Mouse (Mus musculus): ENCODE data around the gene Nqo1. TPM values are rescaled to one million over a fixed set of nuclear protein-coding genes. Genes with fewer than 3 reads are reported as not detected.

The Nqo1 gene
- total RNA-seq, 2 experiments from 2014 or later = 9.8 to 11.7 TPM

Other genes starting within 250 kb of the Nqo1 start
- gene Nfat5, start 109.7 kb downstream of the Nqo1 start, total RNA-seq (2021) = 10 to 100 TPM; 14.4 to 16.9 TPM
- 10 to 100 TPM; 14.6 to 19.2 TPM for gene Nob1, start 21.8 kb upstream of the Nqo1 start, total RNA-seq (2021)
- 10 to 100 TPM; 13.0 to 16.2 TPM for gene Wwp2, start 33.2 kb upstream of the Nqo1 start, total RNA-seq (2021)
- gene Psmd7, start 185.3 kb upstream of the Nqo1 start, total RNA-seq (2021) = 100 to 1,000 TPM; 114 to 124 TPM